Mouse (Mus musculus) thymus, postnatal 10 days (tissue): Measurements from ENCODE around the gene Pfkfb1.

ENCODE experiments used
- DNase-seq, 2 experiments: peaks; one replicate each; pipeline ENCODE4 v3.0.0; 2021; ENCODE audit warnings: low spot score in 2 of 2

Gene Pfkfb1

DNA sequence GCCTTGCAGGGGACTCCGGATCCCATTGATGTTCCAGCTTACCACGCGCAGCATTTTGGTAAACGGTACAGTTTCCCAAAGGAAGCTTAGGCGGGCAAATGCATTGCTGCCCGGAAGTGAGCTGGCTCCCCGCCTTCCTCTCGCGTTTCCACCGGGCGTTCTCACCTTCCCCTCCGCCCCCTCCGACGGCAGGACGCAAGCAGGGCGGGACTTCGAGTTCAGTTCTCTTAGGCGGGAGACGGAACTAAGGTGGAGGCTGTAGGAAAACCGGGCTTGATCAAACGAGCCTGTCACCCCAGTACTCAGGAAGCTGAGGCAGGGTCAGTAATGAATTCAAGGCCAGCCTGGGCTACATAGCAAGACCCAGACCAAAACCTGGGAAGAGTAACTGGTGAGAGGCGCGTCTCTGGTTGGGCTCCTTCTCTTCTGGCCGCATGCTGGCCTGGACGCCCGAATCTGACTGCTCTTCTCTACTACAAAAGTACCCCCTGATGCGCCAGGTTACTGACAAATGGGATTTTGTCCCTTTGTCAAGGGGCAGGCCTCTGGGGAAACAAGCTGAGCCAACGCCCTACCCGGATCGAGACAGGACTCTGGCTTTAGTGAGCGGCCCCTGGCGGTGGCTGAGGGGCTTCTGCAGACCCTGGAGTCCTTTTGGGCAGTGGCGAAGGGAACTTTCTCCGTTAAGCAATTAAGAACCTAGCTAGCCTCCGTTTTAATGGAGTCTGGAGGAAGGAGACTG, at the start of gene Pfkfb1:
Pfkfb1 (plus strand) TSS at position 207 of the 742 bp plus-strand sequence.
- DNase-seq: peak; percentile 66 to 67

DNA sequence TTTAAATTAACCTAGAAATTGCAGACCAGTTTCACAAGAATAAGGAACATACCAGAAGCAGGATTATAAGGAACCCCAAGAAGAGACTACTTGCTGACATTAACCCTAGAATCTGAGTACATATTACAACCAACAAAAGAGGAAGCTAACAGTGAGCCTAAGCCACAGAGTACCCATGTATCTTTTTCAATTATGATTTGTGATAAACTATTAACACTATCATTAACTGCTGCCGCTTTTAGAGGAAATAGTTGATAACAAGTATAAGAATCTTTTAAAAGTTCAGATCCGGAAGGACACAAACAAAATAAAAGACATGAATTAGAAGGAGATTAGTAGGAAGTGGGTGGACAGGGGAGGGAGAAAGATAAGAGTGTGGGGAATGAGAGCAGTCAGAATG, 47.9 kb upstream of the Pfkfb1 start:
- DNase-seq: no peak

DNA sequence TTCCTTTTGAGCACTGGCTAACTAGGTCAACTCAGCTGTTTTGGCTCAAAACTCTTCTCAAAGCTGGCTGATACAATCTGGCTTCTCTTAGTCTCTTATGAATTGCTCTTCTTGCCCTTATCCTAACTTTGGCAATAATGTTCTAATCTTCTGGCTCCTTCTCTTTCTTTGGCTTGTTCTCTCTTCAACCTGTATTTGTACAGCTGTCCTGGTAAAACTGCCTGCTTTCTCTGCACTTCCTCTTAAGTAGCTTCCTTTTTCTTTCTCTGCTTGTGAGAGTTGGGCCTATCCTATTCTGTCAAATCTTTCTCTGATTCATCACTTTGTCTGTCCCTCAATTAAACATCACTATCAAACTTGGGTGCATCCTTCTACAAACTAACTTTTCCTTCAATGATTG, 46.3 kb upstream of the Pfkfb1 start:
- DNase-seq: no peak

DNA sequence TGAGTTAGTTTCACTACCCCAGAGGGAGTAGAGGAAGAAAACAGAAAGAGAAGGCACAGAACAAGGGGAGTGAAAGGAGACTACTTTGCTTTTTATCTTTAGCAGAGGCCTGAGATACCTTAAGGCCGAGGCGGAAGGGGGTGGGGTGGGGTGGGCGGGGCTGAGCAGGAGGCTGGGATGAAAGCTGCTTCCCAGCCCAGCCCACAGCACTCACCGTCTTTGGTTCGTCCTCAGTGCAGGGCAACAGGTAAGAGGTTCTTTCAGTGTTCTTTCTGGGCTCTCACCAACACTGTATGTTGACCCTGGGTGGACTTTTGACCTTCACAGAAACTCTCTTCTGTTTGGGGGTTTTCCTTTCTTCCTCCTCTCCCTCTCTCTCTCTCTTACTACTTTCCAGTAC, 40.8 kb upstream of the Pfkfb1 start, which contains the start of gene Alas2:
Alas2 (plus strand) TSS at position 137 of the 400 bp plus-strand sequence.
- DNase-seq: no peak

DNA sequence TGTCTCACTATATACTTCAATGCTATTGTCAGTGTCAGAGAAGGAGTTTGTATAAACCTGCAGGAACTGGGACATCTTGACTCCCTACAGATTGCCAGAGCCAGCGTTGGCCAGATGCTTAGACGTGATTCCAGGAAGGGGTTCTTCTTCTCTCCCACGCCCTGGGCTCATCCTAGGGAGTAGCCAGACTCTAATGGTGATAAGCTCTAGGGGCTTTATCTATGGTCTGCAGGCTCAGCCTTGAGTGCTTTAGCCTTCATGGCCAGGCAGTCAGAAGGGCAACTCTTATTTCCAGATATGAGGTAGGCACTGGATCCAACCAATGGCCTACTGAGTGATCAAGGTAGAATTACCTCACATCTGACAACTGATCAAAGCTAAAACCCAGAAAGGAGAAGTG, 38.4 kb upstream of the Pfkfb1 start:
- no peak for DNase-seq

- DNase-seq: no peak
Observed at GRCm38 (mm10) chrX:150551986-150552385, 36.0 kb upstream of the Pfkfb1 start.

DNA sequence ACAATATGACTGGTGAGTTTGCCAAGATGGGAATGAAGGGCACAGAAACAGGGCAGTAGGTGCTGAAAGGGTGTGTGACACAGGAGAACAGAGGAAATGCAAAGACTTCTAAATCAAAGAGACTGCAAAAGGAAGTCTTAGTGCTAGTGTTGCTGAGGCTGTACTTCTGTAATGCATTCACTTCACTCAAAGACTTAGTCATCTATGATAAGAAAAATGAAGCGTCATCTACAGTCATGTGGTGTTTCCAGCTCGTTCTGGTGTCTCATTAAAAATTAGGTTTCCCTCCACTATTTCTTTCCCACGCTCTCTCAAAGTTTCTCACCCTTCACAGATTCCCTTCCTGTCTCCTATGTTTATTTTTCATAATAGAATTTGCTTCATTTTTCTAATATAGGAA, 34.0 kb upstream of the Pfkfb1 start:
- no peak for DNase-seq

GRCm38 (mm10) chrX:150564644-150565357, 23.2 kb upstream of the Pfkfb1 start:
- no peak for DNase-seq

GRCm38 (mm10) chrX:150581921-150582320, 6.1 kb upstream of the Pfkfb1 start:
- no peak for DNase-seq

DNA sequence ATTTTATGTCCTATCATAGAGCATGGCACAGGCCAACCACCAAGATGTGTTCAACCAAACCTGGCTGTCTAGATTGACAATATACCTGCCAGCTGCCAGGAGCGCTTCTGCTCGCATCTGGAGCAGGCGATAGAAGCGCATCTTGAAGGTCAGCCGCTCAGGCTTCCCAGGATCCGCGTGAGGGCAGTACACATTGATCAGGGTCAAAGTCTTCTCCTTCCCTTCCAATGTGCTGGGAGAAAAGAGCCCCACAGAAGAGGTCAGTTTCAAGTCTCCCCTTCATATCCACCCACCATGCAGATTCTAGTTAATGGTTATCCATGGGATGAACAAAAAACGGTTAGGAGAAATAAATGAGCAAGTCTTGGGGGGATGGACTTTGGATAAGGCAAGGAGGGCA, 2.9 kb upstream of the Pfkfb1 start:
- no peak for DNase-seq

DNA sequence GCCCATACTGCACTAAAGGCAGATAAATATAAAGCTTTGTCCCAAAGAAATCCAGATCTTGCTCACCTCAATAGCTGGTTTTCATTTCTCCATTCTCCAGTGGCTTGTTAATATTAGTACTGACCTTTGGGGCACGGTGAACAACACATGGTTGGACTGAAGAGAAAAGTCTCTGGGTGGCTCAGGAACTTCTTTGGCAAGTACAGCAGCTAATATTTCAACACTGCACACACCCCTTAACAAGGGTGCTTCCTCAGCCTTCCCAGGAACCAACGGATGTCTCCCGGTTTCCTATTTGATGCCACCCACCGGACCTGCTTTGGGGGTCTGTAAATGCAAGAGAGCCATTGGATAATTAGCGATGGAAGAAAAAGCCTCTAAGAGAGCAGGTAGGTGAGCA, 1.7 kb downstream of the Pfkfb1 start, which contains the start of gene Apex2:
Apex2 (minus strand) TSS at position 173 of the 400 bp plus-strand sequence.
- DNase-seq: no peak

- no peak for DNase-seq
Observed at GRCm38 (mm10) chrX:150593266-150594035, 5.4 kb downstream of the Pfkfb1 start.

DNA sequence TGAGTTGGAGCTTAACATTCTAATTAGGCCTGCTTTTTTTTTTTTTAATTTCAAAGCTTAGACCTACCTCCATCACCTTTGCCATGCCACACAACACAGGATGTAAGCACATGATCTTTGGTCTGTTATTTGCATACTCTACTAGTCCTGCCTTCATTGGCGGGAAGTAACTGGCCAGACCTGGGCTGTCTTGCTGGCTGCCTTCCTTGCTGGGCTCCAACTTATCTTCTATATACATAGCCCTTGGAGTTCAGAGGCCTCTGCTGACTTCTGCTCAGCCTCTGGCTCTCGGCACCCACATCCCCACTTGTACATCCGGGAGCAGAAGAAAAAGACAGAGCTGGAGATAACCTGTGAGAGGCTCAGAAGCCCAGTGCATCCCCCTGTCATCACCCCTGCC, 6.1 kb downstream of the Pfkfb1 start:
- DNase-seq: no peak

- no peak for DNase-seq
Observed at GRCm38 (mm10) chrX:150595016-150595760, 7.2 kb downstream of the Pfkfb1 start.

- DNase-seq: no peak
Observed at GRCm38 (mm10) chrX:150598882-150599281, 10.9 kb downstream of the Pfkfb1 start.

DNA sequence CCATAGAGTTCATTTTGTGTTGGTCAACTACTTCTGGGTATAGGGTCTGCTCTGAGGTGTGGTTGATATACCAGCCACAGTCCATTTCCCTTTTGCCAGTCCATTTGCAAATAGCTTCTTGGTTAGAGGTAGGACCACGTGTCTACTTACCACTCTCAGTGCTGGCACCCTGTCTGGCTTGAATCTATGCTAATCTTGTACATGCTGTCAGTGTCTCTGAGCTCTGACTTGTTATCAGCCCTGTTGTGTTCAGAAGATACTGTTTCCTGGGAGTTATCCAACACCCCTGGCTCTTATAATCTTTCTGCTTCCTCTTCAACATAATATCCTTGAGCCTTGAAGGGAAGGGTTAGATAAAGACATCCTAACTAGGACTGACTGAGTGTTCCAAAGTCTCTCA, 48.4 kb downstream of the Pfkfb1 start:
- DNase-seq: no peak

DNA sequence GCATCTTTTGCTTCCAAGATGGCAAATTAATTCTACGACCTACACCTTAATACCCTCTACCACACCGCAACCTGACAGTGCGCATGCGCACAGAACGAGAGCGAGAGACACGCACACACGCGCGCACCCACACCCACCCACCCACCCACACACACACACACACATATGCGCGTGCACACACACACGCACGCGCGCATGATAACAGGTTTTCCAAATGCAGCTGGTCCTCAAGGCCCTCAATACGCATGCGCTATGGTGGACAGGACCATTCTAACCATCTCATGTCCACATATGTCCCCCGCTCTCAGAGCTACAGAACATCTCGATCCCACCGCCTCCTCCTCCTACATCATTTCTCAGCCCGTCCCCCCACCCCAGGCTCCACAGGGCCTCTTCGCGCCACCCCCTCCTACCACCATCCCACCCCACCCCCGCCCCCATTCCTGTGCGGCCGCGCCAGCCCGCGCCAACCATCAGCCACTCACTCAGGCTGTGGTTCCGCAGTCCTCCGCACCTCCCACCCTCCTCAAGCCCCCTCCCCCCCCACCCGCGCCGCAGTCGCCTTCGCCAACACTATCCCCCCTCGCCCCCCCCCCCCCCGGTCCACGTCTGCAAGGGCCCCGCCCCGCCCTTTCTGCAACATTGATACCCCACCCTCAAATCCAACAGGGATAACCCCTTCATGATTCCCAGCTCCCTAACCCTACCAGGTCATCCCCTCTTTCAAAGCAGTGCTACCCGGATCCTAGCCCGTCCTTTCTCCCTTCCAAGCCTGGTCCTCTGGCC, 68.3 kb downstream of the Pfkfb1 start:
- no peak for DNase-seq

GRCm38 (mm10) chrX:150656908-150657796, 69.1 kb downstream of the Pfkfb1 start, which contains the start of gene Tro:
Tro (minus strand) TSS chrX:150657583.
- peak in 1 of 2 experiments; percentile 3 for DNase-seq

- no peak for DNase-seq
Observed at GRCm38 (mm10) chrX:150657797-150658118, 69.7 kb downstream of the Pfkfb1 start.

- DNase-seq: peak in 1 of 2 experiments; percentile 8
Observed at GRCm38 (mm10) chrX:150662809-150663208, 74.8 kb downstream of the Pfkfb1 start.
